Mouse (Mus musculus): ENCODE data around the gene Shroom3. TPM values are rescaled to one million over a fixed set of nuclear protein-coding genes. Genes with fewer than 3 reads are reported as not detected.
A peak's percentile ranks its signal among the peaks of the same experiment; 100 is the strongest.

The Shroom3 gene
- polyA plus RNA-seq, 1 experiment from 2014 or later: 8.1 TPM

DNA sequence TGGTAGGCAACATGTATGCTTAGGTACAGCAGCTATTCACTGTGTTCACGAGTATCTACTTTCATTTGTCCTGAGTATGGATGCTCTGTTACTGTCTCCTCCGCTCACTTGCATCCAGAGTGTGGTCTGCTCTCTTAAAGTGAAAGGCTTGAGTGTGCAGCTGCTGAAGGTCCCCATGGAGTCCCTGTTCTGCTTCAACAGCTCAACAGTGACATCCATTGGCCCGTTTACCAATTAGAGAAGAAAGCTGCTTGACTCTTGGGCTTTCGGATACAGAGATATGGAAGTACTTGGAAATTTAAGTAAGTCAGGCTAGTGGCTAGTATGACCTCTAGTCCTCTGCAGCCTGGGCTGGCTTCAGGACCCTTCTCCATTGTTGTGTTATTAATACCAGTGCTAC is 188.9 kb downstream of the Shroom3 start:
- ATAC-seq: no peak
- WGBS: 68% methylated on average over 4 of the region's 4 CpGs
- Histone ChIP-seq H3K27ac (no peak overlapping the region), H3K4me1 (replicated peaks) (no peaks in the 10 kb centered on the region), H3K4me3 (replicated peaks) (no peak overlapping the region), H3K9me3 (no peaks in the 10 kb centered on the region), H3K27me3 (replicated peaks) (no peaks in the 10 kb centered on the region), H3K36me3 (no peaks in the 10 kb centered on the region), H3K9ac (no peak overlapping the region), H3K4me2 (replicated peaks) (no peak overlapping the region)

DNA sequence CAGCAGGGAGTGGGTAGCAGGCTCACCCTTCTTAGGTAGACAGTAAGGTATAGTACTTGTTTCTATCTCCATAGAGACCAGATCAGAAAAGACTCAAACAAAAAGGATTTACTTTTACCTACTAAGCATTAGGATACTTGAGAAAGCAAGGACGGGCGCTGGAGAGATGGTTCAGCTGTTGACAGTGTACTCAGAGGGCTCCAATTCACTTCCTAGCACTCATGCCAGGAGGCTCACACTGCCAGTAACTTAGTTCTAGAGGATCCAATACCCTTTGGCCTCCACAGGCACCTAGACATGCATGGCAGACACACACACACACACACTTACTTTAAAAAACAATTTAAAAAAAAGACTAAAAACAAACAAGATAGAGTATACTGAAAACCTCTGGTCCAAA is 189.8 kb downstream of the Shroom3 start:
- WGBS: 66% methylated on average over 2 of the region's 2 CpGs
- H3K36me3 ChIP-seq: no peaks in the 10 kb centered on the region
- H3K4me3 ChIP-seq (replicated peaks): no peak overlapping the region
- no peak overlapping the region for H3K9ac ChIP-seq
- no peak overlapping the region for H3K27ac ChIP-seq
- ATAC-seq: no peak
- H3K27me3 ChIP-seq (replicated peaks): no peaks in the 10 kb centered on the region
- H3K9me3 ChIP-seq: no peaks in the 10 kb centered on the region
- no peak overlapping the region for H3K4me2 ChIP-seq (replicated peaks)
- no peaks in the 10 kb centered on the region for H3K4me1 ChIP-seq (replicated peaks)

DNA sequence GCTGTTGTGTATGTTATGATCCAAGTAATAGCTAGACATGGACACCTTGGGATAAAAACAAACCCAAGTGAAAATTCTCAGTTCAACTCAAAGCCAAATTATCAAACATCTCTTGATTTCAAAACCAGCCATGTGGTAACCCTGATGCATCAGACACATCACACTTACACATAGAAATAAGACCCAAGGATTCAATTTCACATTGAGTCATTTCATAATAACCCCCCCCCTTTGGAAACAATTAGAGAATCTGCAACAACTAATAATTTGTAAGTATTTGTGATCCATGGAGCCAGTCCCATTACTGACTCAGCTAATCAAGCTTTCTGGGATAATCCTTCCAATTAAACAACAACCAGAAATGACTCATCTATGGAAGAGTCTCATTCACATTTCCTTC is 190.3 kb downstream of the Shroom3 start:
- no peak overlapping the region for H3K4me2 ChIP-seq (replicated peaks)

DNA sequence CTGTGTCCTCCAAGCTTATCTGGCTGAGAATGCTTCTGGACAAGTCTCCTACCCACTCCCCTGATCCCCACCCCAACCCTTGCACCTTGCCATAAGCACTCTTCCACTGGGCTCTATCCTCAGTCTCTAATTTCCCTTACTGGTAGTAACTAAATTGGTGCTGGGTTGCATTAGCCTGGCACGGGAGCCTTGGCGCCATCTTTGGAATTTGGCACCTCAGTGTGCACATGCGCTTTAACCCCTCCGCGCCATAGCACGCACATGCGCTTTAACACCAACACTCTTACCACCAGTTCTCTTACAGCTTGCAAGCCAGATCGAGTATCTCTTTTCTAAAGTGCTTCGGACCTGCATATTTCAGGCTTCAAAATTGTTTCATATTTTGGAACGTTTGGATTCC is 192.6 kb downstream of the Shroom3 start:
- Histone ChIP-seq H3K9me3 (no peaks in the 10 kb centered on the region), H3K4me2 (replicated peaks) (no peak overlapping the region), H3K4me1 (replicated peaks) (no peaks in the 10 kb centered on the region), H3K27me3 (replicated peaks) (no peaks in the 10 kb centered on the region), H3K27ac (no peak overlapping the region), H3K9ac (no peak overlapping the region), H3K4me3 (replicated peaks) (no peak overlapping the region), H3K36me3 (no peaks in the 10 kb centered on the region)
- no peak for ATAC-seq
- WGBS: 94% methylated on average over 10 of the region's 10 CpGs

More for the DNA sequence above, 190.3 kb downstream of the Shroom3 start:
- Histone ChIP-seq H3K27ac (no peak overlapping the region), H3K27me3 (replicated peaks) (no peaks in the 10 kb centered on the region), H3K4me3 (replicated peaks) (no peak overlapping the region), H3K4me1 (replicated peaks) (no peaks in the 10 kb centered on the region), H3K9me3 (no peaks in the 10 kb centered on the region), H3K36me3 (no peaks in the 10 kb centered on the region), H3K9ac (no peak overlapping the region)
- no peak for ATAC-seq

DNA sequence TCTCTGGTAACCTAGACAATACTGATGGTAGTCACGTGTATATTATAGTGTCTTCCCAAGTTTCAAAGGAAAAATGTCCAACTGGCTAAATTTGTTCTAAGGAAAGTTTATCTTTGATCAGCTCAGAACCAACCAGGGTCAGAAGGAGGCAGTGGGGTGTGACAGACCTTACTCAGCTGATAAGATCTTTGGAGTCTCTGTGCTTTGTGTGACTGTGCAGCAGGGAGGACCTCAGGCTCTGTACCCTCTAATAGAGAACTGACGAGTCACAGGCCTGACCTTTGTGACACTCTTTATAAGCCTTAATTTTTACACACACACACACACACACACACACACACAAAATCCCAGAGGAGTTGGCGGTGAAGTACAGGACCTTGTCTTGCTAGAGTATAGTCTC is 193.9 kb downstream of the Shroom3 start:
- Histone ChIP-seq H3K4me3 (replicated peaks) (no peak overlapping the region), H3K9ac (no peak overlapping the region), H3K4me2 (replicated peaks) (no peak overlapping the region), H3K27me3 (replicated peaks) (no peaks in the 10 kb centered on the region), H3K9me3 (no peaks in the 10 kb centered on the region), H3K36me3 (no peaks in the 10 kb centered on the region), H3K4me1 (replicated peaks) (no peaks in the 10 kb centered on the region), H3K27ac (no peak overlapping the region)
- ATAC-seq: peak; percentile 27; the same call in 1 of the 2 replicates
- WGBS: 47% methylated on average over 3 of the region's 3 CpGs

DNA sequence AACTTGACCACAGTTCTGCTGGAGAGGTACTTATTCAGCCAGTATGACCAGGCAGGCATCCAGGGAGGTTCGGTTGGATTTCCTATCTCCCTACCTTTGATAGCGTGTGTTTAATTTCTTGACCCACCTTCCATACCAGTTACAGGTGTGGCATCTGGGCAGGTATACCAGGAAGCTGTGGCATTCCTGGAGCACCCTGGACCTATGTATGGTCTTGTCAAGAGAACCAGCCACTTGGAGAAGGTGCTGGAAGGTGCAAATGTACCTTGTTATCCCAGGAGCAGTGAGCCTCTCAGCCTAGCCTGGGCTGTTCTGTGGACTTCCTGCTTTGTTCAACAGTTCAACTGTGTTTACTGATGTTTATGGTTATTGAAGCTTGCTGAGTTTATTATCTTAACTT is 197.2 kb downstream of the Shroom3 start:
- no peaks in the 10 kb centered on the region for H3K27me3 ChIP-seq (replicated peaks)
- H3K9ac ChIP-seq: no peak overlapping the region
- WGBS: 58% methylated on average over 2 of the region's 2 CpGs
- ATAC-seq: peak; percentile 79
- no peaks in the 10 kb centered on the region for H3K36me3 ChIP-seq
- H3K9me3 ChIP-seq: no peaks in the 10 kb centered on the region
- no peak overlapping the region for H3K4me3 ChIP-seq (replicated peaks)
- H3K4me1 ChIP-seq (replicated peaks): no peaks in the 10 kb centered on the region
- peak overlapping the region; percentile 54 for H3K27ac ChIP-seq
- no peak overlapping the region for H3K4me2 ChIP-seq (replicated peaks)

DNA sequence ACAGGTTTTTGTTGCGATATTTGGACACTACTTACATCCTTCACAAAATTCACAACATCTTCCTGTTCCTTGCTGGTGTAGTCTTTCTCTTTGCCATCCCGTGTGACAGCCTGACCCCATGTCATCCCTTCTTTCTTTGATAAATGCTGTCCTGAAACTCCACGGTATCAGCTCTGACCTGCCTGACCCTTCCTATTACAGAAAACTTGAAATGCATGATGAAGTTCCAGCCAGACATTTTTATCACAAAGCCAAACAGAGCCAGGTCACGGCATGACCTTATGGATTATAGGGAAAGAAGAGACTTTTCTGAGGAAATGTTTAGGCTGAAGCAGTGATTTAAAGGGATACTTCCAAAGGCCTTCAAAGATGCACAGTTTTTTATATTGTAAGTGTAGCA is 197.7 kb downstream of the Shroom3 start:
- Histone ChIP-seq H3K27me3 (replicated peaks) (no peaks in the 10 kb centered on the region), H3K9ac (no peak overlapping the region), H3K4me2 (replicated peaks) (no peak overlapping the region), H3K36me3 (no peaks in the 10 kb centered on the region), H3K27ac (0 out of 2 replicates have a peak overlapping the region, but pooled peaks have one; percentile 20), H3K9me3 (no peaks in the 10 kb centered on the region), H3K4me1 (replicated peaks) (no peaks in the 10 kb centered on the region), H3K4me3 (replicated peaks) (no peak overlapping the region)
- 20% methylated on average over 4 of the region's 4 CpGs for WGBS
- peak; percentile 15; the same call in 1 of the 2 replicates for ATAC-seq

DNA sequence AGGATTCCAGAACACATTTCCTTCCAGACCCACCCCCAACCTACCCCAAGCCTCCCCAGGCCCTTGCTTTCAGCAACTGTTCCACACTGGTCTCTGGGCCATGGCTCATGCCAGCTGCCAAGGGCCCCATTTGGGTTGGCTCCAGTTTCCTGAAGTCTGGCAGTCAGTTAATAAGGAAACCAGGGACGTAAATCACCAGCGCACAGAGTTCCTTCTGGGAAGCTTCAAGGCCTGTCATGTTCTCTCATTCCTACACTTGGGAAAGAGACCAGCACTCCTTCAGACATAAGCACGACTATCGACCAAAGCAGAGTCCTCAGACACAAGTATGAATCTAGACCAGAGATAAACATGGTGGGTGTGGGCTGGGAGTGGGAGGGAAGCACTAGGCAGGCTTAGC is 202.9 kb downstream of the Shroom3 start:
- Histone ChIP-seq H3K27me3 (replicated peaks) (no peaks in the 10 kb centered on the region), H3K9me3 (no peaks in the 10 kb centered on the region), H3K4me1 (replicated peaks) (peaks cover 25% of the 10 kb centered on the region), H3K4me2 (replicated peaks) (no peak overlapping the region), H3K9ac (no peak overlapping the region), H3K36me3 (no peaks in the 10 kb centered on the region), H3K27ac (peak overlapping the region; percentile 13), H3K4me3 (replicated peaks) (no peak overlapping the region)
- 28% methylated on average over 4 of the region's 4 CpGs for WGBS
- ATAC-seq: peak; percentile 57

DNA sequence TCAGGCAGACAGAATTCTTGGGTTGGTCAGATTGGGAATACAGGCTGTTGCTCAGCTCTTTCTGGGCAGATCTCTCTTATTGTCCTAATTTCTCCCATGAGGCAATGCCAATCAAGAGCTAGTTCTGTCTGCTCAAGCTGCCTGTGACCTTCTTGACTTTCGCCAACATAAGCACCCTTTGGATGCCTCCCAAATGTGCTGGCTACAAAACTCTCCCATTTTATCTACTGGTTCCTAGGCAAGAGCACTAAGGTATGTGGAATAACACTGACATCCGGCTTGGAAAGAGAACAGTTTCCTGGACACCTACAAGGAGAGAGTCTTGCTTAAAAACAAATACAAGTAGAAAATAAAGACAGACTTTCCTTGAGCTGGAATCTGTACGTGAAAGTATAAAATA is 204.3 kb downstream of the Shroom3 start:
- peak overlapping the region; percentile 19; the same call in 1 of the 2 replicates for H3K27ac ChIP-seq
- H3K27me3 ChIP-seq (replicated peaks): no peaks in the 10 kb centered on the region

DNA sequence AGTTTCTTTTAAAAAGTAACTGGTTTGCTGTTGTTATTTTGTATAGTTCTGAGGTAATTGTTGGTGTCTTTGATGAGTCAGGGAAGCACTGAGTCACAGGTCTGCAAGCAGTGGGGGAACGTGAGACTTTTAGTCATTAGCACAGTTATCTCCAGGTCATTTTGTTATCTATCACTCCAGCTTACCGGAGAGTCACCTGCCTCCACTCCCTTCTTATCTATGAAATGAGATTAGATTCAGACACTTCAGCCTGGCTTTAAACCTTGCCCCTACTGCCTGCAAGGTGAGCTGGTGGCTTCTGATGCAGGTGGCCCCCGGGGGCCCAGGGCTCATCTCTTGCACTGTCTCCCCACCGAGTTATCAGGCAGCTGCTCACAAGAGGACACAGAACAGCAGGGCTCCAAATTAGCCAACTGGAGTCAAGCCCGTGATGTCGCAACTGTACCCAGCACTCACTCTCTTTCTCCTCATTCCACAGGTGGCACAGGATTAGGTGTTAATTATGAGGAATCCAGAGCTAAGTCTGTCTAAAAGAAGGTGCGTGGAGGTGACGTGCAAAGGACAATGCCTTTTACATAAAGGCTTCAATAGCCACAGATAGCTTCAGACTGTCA is 205.5 kb downstream of the Shroom3 start:
- no peak overlapping the region for H3K4me3 ChIP-seq (replicated peaks)
- no peak overlapping the region for H3K9ac ChIP-seq
- no peaks in the 10 kb centered on the region for H3K27me3 ChIP-seq (replicated peaks)
- 53% methylated on average over 8 of the region's 8 CpGs for WGBS
- H3K9me3 ChIP-seq: no peaks in the 10 kb centered on the region
- H3K4me1 ChIP-seq (replicated peaks): peaks cover 33% of the 10 kb centered on the region
- H3K27ac ChIP-seq: peak overlapping the region; percentile 18; the same call in 1 of the 2 replicates
- peak overlapping the region; percentile 28; the same call in 1 of the 2 replicates for H3K4me2 ChIP-seq (replicated peaks)
- no peaks in the 10 kb centered on the region for H3K36me3 ChIP-seq
- peak; percentile 84 for ATAC-seq

More for the DNA sequence above, 204.3 kb downstream of the Shroom3 start:
- no peak overlapping the region for H3K4me3 ChIP-seq (replicated peaks)
- no peak overlapping the region for H3K9ac ChIP-seq
- no peak for ATAC-seq
- WGBS: 60% methylated on average over 3 of the region's 3 CpGs
- peaks cover 25% of the 10 kb centered on the region for H3K4me1 ChIP-seq (replicated peaks)
- no peak overlapping the region for H3K4me2 ChIP-seq (replicated peaks)
- H3K9me3 ChIP-seq: no peaks in the 10 kb centered on the region
- no peaks in the 10 kb centered on the region for H3K36me3 ChIP-seq

DNA sequence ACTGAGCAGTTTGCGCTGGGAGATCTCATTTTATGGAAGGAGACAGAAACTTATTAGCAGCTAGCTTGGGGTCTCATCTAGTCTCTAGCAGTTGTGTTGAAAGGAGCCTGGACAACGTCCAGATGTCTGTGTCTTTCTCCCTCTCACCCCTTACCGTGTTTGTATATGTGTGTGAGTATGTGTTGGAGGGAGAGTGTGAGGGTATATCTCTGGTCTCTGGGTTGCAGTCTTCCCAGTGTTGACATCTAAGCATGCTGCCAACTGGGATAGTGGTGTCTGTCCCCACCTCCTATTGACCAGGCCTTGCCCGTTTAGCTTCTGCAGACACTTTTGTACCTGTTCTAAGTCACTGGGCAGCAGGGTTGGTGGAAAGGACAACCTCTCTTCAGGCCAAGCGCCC is 207.7 kb downstream of the Shroom3 start:
- no peaks in the 10 kb centered on the region for H3K27me3 ChIP-seq (replicated peaks)
- ATAC-seq: no peak
- WGBS: 46% methylated on average over 5 of the region's 5 CpGs
- no peaks in the 10 kb centered on the region for H3K36me3 ChIP-seq
- H3K4me1 ChIP-seq (replicated peaks): peaks cover 36% of the 10 kb centered on the region
- no peak overlapping the region for H3K4me3 ChIP-seq (replicated peaks)
- H3K4me2 ChIP-seq (replicated peaks): no peak overlapping the region
- H3K9me3 ChIP-seq: no peaks in the 10 kb centered on the region
- no peak overlapping the region for H3K9ac ChIP-seq
- no peak overlapping the region for H3K27ac ChIP-seq

DNA sequence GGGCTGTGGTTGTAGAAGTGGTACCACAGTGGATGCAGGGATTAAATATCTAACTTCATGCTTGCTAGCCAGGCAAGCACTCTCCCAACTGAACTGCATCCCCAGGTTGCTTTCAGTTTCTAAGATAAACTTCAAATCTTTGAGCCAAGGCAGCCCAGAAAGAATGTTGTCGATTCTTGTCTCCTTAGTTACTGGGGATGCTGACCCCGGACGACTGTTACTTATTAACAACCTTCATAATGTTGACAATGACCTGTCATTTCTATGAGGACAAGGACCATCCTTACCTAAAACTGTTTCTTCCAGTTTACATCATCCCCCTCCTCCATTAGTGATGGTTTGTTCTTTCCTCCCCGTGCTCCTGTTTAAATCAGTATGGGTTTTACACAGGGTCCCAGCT is 210.0 kb downstream of the Shroom3 start:
- no peak overlapping the region for H3K4me3 ChIP-seq (replicated peaks)
- no peak for ATAC-seq
- no peaks in the 10 kb centered on the region for H3K36me3 ChIP-seq
- H3K4me2 ChIP-seq (replicated peaks): no peak overlapping the region
- no peak overlapping the region for H3K9ac ChIP-seq
- peaks cover 35% of the 10 kb centered on the region for H3K4me1 ChIP-seq (replicated peaks)
- H3K27me3 ChIP-seq (replicated peaks): no peaks in the 10 kb centered on the region
- peak overlapping the region; percentile 42 for H3K27ac ChIP-seq
- WGBS: 14% methylated on average over 4 of the region's 4 CpGs
- no peaks in the 10 kb centered on the region for H3K9me3 ChIP-seq

DNA sequence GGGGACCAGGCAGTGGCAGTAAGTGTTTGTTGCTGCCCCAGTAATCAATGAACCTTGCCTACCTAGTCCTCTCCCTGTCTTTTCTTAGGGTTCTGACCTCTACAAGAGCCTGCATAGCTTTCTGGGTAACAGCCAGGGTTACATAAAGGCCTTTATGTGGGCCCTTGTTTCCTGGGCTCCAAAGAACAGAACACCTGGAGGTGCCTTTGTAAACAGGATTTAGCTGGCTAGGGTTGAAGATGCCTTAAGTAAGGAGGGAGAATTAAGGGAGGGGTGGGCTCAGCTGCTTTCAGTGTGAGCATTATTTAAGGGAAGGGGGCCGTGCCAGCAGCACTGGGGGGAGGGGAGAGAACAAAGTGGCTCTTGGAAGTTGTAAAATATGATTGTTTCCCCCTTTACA is 210.5 kb downstream of the Shroom3 start:
- Histone ChIP-seq H3K27ac (peak overlapping the region; percentile 42), H3K4me2 (replicated peaks) (no peak overlapping the region), H3K36me3 (no peaks in the 10 kb centered on the region), H3K4me3 (replicated peaks) (no peak overlapping the region), H3K4me1 (replicated peaks) (peaks cover 32% of the 10 kb centered on the region), H3K27me3 (replicated peaks) (no peaks in the 10 kb centered on the region), H3K9ac (no peak overlapping the region), H3K9me3 (no peaks in the 10 kb centered on the region)
- no peak for ATAC-seq
- WGBS: 11% methylated on average over 1 of the region's 1 CpGs
